Mouse (Mus musculus) midbrain, embryonic 16.5 days (tissue): ENCODE results near the gene Arhgap42. TPM values are rescaled to one million over a fixed set of nuclear protein-coding genes. Genes with fewer than 3 reads are reported as not detected.

Source experiments
- ATAC-seq: fragments of 200-750 bp; cut with Nextera tagmentation; 2 replicates; pipeline ENCODE4 v1.8.0; 2017; ENCODE audit warnings: moderate TSS enrichment
- H3K27ac ChIP-seq: fragments of 300-500 bp; sonication (generic); 2 replicates; pipeline ENCODE4 v1.5.1; 2014; ENCODE audit warnings: mild to moderate bottlenecking, low read length, mixed read lengths
- H3K27me3 ChIP-seq: fragments of 300-500 bp; sonication (generic); 2 replicates; pipeline ENCODE4 v1.6.1; 2014; ENCODE audit warnings: low read depth, low read length, mixed read lengths; ENCODE audit not compliant: control insufficient read depth, insufficient read depth
- H3K36me3 ChIP-seq: fragments of 300-500 bp; sonication (generic); 2 replicates; pipeline ENCODE4 v1.6.1; 2014; ENCODE audit warnings: mild to moderate bottlenecking, low read length, moderate library complexity, mixed read lengths; ENCODE audit not compliant: control insufficient read depth, insufficient read depth
- H3K4me1 ChIP-seq: fragments of 300-500 bp; sonication (generic); 2 replicates; pipeline ENCODE4 v1.6.1; 2014; ENCODE audit warnings: mild to moderate bottlenecking, low read length, mixed read lengths; ENCODE audit not compliant: control insufficient read depth, insufficient read depth
- H3K4me2 ChIP-seq: fragments of 300-500 bp; sonication (generic); 2 replicates; pipeline ENCODE4 v1.6.1; 2014; ENCODE audit warnings: mild to moderate bottlenecking, low read length, mixed read lengths
- H3K4me3 ChIP-seq: fragments of 300-500 bp; sonication (generic); 2 replicates; pipeline ENCODE4 v1.5.1; 2014; ENCODE audit warnings: low read depth, mild to moderate bottlenecking, low read length, moderate library complexity, mixed read lengths
- H3K9ac ChIP-seq: fragments of 300-500 bp; sonication (generic); 2 replicates; pipeline ENCODE4 v1.6.1; 2014; ENCODE audit warnings: low read depth, low read length, mixed read lengths
- H3K9me3 ChIP-seq: fragments of 300-500 bp; sonication (generic); replicated peaks from 2 replicates; pipeline ENCODE4 v1.6.1; 2014; ENCODE audit warnings: mild to moderate bottlenecking, low read length, mixed read lengths; ENCODE audit not compliant: control insufficient read depth, poor library complexity, severe bottlenecking
- whole genome bisulfite sequencing: fragments of 180-500 bp; shearing (Covaris S2); extraction: QIAGEN DNeasy Blood & Tissue Kit; methylation state at CpG from one replicate; pipeline ENCODE4 v1.1.7; 2014; 5-methylcytosine and 5-hydroxymethylcytosine counted together
- polyA plus RNA-seq: library from polyadenylated mRNA; unstranded; fragments of >200 nt; fragmentation: Nextera tagmentation; extraction: Ambion mirVana; gene quantifications from 2 replicates; pipeline ENCODE4 v1.2.1, GENCODE M21; 2015

Arhgap42 gene
- 14.7 and 17.3 TPM in 2 replicates for polyA plus RNA-seq

DNA sequence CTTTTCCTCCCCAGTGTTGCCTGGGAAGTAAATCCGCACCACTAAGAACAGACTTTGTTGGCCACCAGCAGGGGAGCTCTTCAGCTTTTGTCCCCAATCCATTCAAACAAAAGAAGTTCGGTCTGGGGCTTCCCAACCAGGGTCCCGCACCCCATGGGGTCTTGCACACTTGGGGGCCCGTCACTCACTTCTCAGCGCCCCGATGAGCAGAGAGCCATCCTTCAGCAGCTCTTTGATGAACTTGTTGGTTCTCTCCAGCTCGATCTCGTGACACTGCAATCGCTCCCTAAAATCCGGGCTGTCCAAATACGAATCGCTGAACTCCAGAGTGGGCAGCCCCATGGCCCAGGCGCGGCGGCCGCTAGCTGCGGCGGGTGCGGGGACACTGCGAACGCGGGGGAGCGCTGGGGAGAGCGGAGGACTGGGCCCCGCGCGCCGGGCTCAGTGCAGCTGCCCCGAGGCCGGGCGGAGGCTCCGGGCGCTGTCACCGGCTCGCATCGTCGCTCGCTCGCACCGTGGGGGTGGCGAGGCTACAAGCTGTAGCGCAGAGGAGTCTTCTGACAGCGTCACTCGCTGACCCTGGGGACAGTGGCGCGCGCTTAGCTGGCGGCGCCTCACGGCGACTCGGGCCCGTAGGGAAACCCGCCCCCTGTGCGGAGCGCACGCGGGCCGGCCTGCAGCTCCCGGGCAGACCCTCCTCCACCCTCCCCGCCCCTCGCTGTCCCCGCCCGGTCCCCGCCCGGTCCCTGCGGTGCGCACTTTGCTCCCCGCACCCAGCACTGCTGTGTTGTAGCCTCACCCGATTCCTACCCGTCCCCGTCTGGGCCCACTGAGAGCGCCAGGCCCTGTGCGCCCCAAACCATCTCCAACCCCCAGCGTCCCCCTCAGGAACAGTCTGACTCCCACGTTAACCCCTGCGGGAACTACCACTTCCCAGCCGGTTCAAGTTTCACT, at the start of gene Arhgap42:
TSS of gene Arhgap42 (minus strand) at position 664 of the 954 bp plus-strand sequence.
- peak; percentile 93 for ATAC-seq
- H3K4me3 ChIP-seq: peak within 1 kb of the TSS; percentile 89
- no peaks in the 10 kb centered on the region for H3K27me3 ChIP-seq
- WGBS: 0% methylated on average over 67 of the region's 78 CpGs
- no peaks in the 10 kb centered on the region for H3K36me3 ChIP-seq
- H3K27ac ChIP-seq: peak within 1 kb of the TSS; percentile 80
- no peaks in the 10 kb centered on the region for H3K9me3 ChIP-seq
- H3K4me1 ChIP-seq: peaks cover 3% of the 10 kb centered on the region; the same call in 1 of the 2 replicates
- H3K4me2 ChIP-seq: peak within 1 kb of the TSS; percentile 84
- H3K9ac ChIP-seq: peak within 1 kb of the TSS; percentile 87

DNA sequence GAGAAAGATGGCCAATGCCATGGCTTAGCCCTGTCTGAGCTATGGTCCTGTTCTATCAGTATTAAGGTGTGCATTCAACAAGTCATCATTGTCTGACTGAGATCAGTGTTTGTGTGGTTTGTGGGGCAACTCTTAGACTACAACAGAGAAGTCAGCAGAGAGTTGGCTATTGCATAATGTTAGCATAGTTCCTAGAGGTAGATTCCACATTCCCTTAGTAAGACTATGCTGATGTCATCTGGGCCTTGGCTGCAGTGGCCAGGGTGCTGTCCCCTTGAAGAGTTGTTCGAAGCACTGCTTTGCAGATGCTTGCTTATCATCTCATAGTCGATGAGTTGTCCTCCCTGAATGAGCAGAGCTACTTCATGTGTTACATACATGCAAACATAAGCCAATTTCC, 49.2 kb upstream of the Arhgap42 start:
- H3K27me3 ChIP-seq: no peaks in the 10 kb centered on the region
- no peak for ATAC-seq
- WGBS: 92% methylated on average over 2 of the region's 2 CpGs
- no peaks in the 10 kb centered on the region for H3K9me3 ChIP-seq
- no peaks in the 10 kb centered on the region for H3K4me1 ChIP-seq
- H3K36me3 ChIP-seq: no peaks in the 10 kb centered on the region
- no peak overlapping the region for H3K4me2 ChIP-seq
- H3K4me3 ChIP-seq: no peak overlapping the region
- H3K9ac ChIP-seq: no peak overlapping the region
- H3K27ac ChIP-seq: no peak overlapping the region

DNA sequence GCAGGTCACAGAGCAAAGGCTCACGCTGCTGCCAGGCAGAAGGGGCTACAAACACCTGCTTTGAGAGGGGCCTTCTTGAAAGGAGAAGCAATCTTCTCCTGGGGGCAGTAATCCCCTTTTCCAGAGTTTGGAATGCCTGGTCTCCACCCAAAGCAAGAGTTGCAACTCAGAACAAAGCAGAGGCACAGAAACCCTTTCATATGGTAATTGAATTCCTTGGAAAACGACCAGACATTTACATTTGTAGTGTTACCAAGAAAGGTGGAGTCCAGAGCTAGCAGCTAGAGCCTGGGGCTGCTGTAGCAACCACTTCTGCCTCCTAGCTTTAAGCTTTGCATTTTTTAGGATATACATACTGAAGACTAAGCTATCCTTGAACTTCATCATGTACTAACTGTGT, 30.4 kb upstream of the Arhgap42 start:
- ATAC-seq: no peak
- Histone ChIP-seq H3K4me1 (no peaks in the 10 kb centered on the region), H3K9me3 (no peaks in the 10 kb centered on the region), H3K9ac (no peak overlapping the region), H3K27me3 (no peaks in the 10 kb centered on the region), H3K36me3 (no peaks in the 10 kb centered on the region), H3K4me3 (no peak overlapping the region), H3K27ac (no peak overlapping the region), H3K4me2 (no peak overlapping the region)
- WGBS: 2% methylated on average over 2 of the region's 2 CpGs

DNA sequence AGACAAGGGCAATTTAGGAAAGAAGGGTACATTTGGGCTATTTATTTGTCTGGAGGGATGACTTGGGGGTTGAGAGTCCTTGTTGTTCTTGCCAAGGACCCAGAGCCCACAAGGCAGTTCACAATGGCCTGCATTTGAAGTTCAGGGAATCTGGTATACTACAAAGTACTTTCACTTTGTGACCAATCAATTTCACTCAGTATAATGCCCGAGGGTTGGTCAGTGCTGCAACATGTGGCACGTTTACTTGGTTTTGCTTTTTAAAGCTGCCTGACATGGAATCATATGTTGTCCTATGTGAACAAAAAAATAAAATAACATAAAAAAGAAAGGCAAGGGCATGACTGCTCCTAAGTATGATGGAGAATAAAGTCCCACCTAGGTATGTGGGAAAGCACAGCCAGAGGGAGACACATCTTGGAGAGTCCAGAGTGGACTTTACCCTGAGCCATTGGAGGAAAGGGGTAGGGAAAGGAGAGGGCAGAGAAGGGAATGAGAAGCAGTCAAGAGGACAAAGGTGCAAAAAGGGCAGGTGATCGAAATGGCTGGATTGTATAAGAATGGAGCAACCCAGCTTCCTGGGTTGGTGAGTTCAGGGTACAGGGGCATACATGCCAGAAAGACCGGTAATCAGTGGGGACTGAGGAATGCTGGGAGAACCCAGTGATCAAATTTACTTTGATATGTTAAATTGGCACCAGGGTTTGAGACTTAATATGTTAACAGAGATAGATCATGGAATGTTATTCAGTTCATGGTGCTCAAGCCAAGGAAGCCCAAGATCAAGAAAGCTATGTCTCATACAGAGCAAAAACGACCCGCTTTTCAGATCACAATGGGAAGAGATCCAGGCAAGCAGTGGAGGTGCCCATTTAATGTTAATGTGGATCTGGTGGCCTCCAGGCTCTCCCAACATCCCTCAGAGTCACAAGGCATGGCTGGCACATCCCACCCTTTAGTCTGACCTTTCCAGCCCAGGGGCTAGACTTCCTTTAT, 29.0 kb upstream of the Arhgap42 start:
- Histone ChIP-seq H3K27me3 (no peaks in the 10 kb centered on the region), H3K4me2 (no peak overlapping the region), H3K36me3 (no peaks in the 10 kb centered on the region), H3K27ac (no peak overlapping the region), H3K9me3 (no peaks in the 10 kb centered on the region), H3K9ac (no peak overlapping the region), H3K4me1 (no peaks in the 10 kb centered on the region), H3K4me3 (no peak overlapping the region)
- no peak for ATAC-seq
- WGBS: 87% methylated on average over 6 of the region's 6 CpGs

DNA sequence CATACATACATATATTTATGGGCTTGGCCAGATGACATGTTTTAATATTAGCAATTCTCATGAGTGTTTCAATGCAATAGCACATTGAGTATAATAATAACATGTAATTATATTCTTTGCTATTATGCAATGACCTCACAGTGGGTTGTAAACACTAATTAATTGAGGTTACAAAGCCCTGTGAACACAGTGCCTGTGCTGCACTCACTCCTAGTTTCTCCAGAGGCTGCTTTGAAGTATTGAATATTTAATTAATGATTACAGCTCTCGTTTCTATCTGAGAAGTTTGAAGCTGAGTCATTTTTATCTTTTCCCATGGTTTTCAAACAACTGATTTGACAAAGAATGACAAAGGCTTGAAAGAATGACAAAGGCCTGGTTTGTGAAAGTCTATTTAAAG, 24.6 kb upstream of the Arhgap42 start:
- Histone ChIP-seq H3K9ac (no peak overlapping the region), H3K9me3 (no peaks in the 10 kb centered on the region)
- ATAC-seq: peak; percentile 48; the same call in 1 of the 2 replicates

DNA sequence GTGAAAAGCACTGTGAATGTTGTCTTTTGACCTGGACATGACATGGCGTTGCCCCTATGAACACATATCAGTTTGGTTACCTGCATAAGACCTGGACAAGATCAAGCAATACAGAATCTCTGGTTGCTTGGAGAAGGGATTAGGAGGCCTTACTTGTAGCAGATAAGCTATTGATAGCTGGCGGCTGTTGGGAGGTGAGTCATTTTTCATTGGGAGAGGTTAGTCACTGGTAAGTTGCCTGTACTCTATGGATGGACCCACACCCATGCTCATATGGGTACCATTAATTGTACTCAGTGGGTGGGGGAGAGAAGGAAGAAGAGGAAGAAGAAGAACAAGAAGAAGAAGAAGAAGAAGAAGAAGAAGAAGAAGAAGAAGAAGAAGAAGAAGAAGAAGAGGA, 23.6 kb upstream of the Arhgap42 start:
- Histone ChIP-seq H3K4me3 (no peak overlapping the region), H3K9me3 (no peaks in the 10 kb centered on the region), H3K9ac (no peak overlapping the region), H3K4me2 (no peak overlapping the region), H3K4me1 (no peaks in the 10 kb centered on the region), H3K36me3 (no peaks in the 10 kb centered on the region), H3K27me3 (no peaks in the 10 kb centered on the region), H3K27ac (no peak overlapping the region)
- ATAC-seq: no peak
- WGBS: 96% methylated on average over 2 of the region's 2 CpGs

More for the DNA sequence above, 24.6 kb upstream of the Arhgap42 start:
- no peak overlapping the region for H3K4me2 ChIP-seq
- H3K27ac ChIP-seq: no peak overlapping the region
- 13% methylated on average over 1 of the region's 1 CpGs for WGBS
- H3K27me3 ChIP-seq: no peaks in the 10 kb centered on the region
- no peak overlapping the region for H3K4me3 ChIP-seq
- no peaks in the 10 kb centered on the region for H3K36me3 ChIP-seq
- H3K4me1 ChIP-seq: no peaks in the 10 kb centered on the region

DNA sequence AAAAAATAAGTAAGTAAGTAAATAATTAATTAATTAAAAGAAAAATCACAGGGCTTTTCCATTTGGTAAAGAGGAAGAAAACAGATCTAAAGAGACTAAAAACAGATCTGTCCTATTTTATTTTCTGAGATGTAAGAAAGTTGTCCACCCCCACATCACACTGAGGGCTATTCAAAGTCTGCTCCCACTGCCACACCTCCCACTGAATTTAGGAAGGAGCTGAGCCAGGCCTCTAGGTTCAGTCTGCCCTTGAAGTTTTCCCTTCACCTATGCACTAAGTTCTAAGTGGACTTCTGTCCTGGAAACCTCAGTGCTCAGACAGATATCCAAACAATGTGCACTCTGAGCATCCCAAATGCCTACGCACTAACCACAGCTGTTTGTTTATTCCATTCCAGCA, 15.9 kb upstream of the Arhgap42 start:
- H3K9ac ChIP-seq: no peak overlapping the region
- no peak overlapping the region for H3K4me2 ChIP-seq
- H3K27ac ChIP-seq: no peak overlapping the region
- no peaks in the 10 kb centered on the region for H3K36me3 ChIP-seq
- no peak for ATAC-seq
- no peaks in the 10 kb centered on the region for H3K27me3 ChIP-seq
- H3K9me3 ChIP-seq: no peaks in the 10 kb centered on the region
- WGBS: 92% methylated on average over 1 of the region's 1 CpGs
- no peaks in the 10 kb centered on the region for H3K4me1 ChIP-seq
- no peak overlapping the region for H3K4me3 ChIP-seq

DNA sequence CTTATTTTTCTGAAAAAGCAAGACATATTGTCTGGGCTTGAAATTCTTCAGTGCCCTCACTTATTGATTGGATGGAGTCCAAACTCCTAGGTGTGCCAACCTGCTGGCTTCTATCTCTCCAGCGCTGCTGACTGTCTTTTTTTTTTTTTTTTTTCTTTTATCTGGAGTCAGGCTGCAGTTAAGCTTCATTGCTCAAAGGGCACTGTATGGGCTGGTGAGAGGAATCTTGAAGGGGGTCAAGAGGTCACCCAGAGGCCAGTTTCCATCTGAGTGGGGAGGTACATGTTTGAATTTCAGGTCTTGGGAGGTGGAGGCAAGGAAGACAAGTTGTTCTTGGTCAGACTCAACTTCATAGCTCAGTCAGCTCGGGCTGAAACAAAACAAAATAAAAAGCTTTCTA, 9.6 kb upstream of the Arhgap42 start:
- Histone ChIP-seq H3K4me1 (no peaks in the 10 kb centered on the region), H3K4me2 (no peak overlapping the region), H3K4me3 (no peak overlapping the region), H3K36me3 (no peaks in the 10 kb centered on the region), H3K27me3 (no peaks in the 10 kb centered on the region), H3K27ac (no peak overlapping the region), H3K9me3 (no peaks in the 10 kb centered on the region), H3K9ac (no peak overlapping the region)
- ATAC-seq: no peak
- WGBS: 33% methylated on average over 2 of the region's 2 CpGs
